Mouse (Mus musculus) embryonic facial prominence, embryonic 11.5 days (tissue): ENCODE data around the gene Foxd1. TPM values are rescaled to one million over a fixed set of nuclear protein-coding genes. Genes with fewer than 3 reads are reported as not detected.

ENCODE experiments used
- ATAC-seq: fragments of 200-750 bp; cut with Nextera tagmentation; replicated peaks from 2 replicates; pipeline ENCODE4 v1.8.0; 2017; ENCODE audit warnings: low read depth; ENCODE audit not compliant: insufficient number of reproducible peaks, low FRiP score, low TSS enrichment
- DNase-seq: peaks from one replicate; pipeline ENCODE4 v3.0.0-alpha.2; 2015; ENCODE audit warnings: low spot score
- H3K27ac ChIP-seq: fragments of 300-500 bp; sonication (generic); replicated peaks from 2 replicates; pipeline ENCODE4 v1.5.1; 2014; ENCODE audit warnings: mild to moderate bottlenecking, low read depth, low read length, control low read depth
- H3K27me3 ChIP-seq: fragments of 300-500 bp; sonication (generic); 2 replicates; pipeline ENCODE4 v1.6.1; 2014; ENCODE audit warnings: mild to moderate bottlenecking, low read length, moderate library complexity, mixed read lengths; ENCODE audit not compliant: control insufficient read depth, insufficient read depth
- H3K36me3 ChIP-seq: fragments of 300-500 bp; sonication (generic); replicated peaks from 2 replicates; pipeline ENCODE4 v1.6.1; 2014; ENCODE audit warnings: low read depth, mild to moderate bottlenecking, low read length, moderate library complexity, mixed read lengths; ENCODE audit not compliant: control insufficient read depth, insufficient read depth
- H3K4me1 ChIP-seq: fragments of 300-500 bp; sonication (generic); 2 replicates; pipeline ENCODE4 v1.6.1; 2014; ENCODE audit warnings: low read length, mixed read lengths; ENCODE audit not compliant: control insufficient read depth, insufficient read depth
- H3K4me2 ChIP-seq: fragments of 300-500 bp; sonication (generic); 2 replicates; pipeline ENCODE4 v1.6.1; 2014; ENCODE audit warnings: low read depth, mild to moderate bottlenecking, control low read depth, low read length, moderate library complexity
- H3K4me3 ChIP-seq: fragments of 300-500 bp; sonication (generic); 2 replicates; pipeline ENCODE4 v1.5.1; 2014; ENCODE audit warnings: low read depth, low read length, control low read depth
- H3K9ac ChIP-seq: fragments of 300-500 bp; sonication (generic); replicated peaks from 2 replicates; pipeline ENCODE4 v1.6.1; 2014; ENCODE audit warnings: mild to moderate bottlenecking, control low read depth, low read length
- H3K9me3 ChIP-seq: fragments of 300-500 bp; sonication (generic); replicated peaks from 2 replicates; pipeline ENCODE4 v1.6.1; 2016; ENCODE audit warnings: mild to moderate bottlenecking, low read length, inconsistent platforms, mixed read lengths; ENCODE audit not compliant: control insufficient read depth
- WGBS: fragments of 180-500 bp; shearing (Covaris S2); extraction: QIAGEN DNeasy Blood & Tissue Kit; methylation state at CpG from one replicate; pipeline ENCODE4 v1.1.7; 2014; 5-methylcytosine and 5-hydroxymethylcytosine counted together
- polyA plus RNA-seq: library from polyadenylated mRNA; unstranded; fragments of >200 nt; fragmentation: Nextera tagmentation; extraction: Ambion mirVana; gene quantifications from 2 replicates; pipeline ENCODE4 v1.2.1, GENCODE M21; 2014

Gene Foxd1
- polyA plus RNA-seq, 1 experiment from 2014 or later, result 8.2 TPM

- no peak overlapping the region for H3K4me2 ChIP-seq
- no peak overlapping the region for H3K4me3 ChIP-seq
- peaks cover 7% of the 10 kb centered on the region; the same call in 1 of the 2 replicates for H3K4me1 ChIP-seq
- no peaks in the 10 kb centered on the region for H3K36me3 ChIP-seq
- peaks cover 16% of the 10 kb centered on the region for H3K27me3 ChIP-seq
- DNase-seq (no peak), ATAC-seq (no peak)
- no peak overlapping the region for H3K9ac ChIP-seq
- H3K9me3 ChIP-seq, result no peaks in the 10 kb centered on the region
- 8% methylated on average over 6 of the region's 6 CpGs for WGBS
- peak overlapping the region; percentile 52; the same call in 1 of the 2 replicates for H3K27ac ChIP-seq
Measured at GRCm38 (mm10) chr13:98392031-98392430, 38.0 kb downstream of the Foxd1 start.

GRCm38 (mm10) chr13:98393356-98394070, 39.5 kb downstream of the Foxd1 start:
- no peaks in the 10 kb centered on the region for H3K36me3 ChIP-seq
- no peak overlapping the region for H3K27ac ChIP-seq
- H3K27me3 ChIP-seq, result peaks cover 16% of the 10 kb centered on the region
- no peak overlapping the region for H3K9ac ChIP-seq
- no peaks in the 10 kb centered on the region for H3K9me3 ChIP-seq
- ATAC-seq, result no peak
- H3K4me2 ChIP-seq, result no peak overlapping the region
- peak; percentile 41 for DNase-seq
- H3K4me3 ChIP-seq, result no peak overlapping the region
- WGBS, result 19% methylated on average over 10 of the region's 10 CpGs
- peaks cover 7% of the 10 kb centered on the region; the same call in 1 of the 2 replicates for H3K4me1 ChIP-seq

Other genes starting within 250 kb of the Foxd1 start
- gene Arhgef28, start 147.8 kb upstream of the Foxd1 start, polyA plus RNA-seq, result 8.6 and 10.6 TPM in 2 replicates
- 45.3 and 46.3 TPM in 2 replicates for gene Utp15, start 91.2 kb upstream of the Foxd1 start, polyA plus RNA-seq
- gene Ankra2, start 91.2 kb upstream of the Foxd1 start, polyA plus RNA-seq, result 26.0 and 29.7 TPM in 2 replicates
- gene Gm21976, start 74.4 kb upstream of the Foxd1 start, polyA plus RNA-seq, result not detected in 2 replicates
- gene Btf3, start 37.2 kb upstream of the Foxd1 start, polyA plus RNA-seq, result 952 and 1,036 TPM in 2 replicates
- gene Gm10320, start 137.8 kb downstream of the Foxd1 start, polyA plus RNA-seq, result 1.2 and 1.5 TPM in 2 replicates